Mouse (Mus musculus): ENCODE data around the gene Tkt. TPM values are rescaled to one million over a fixed set of nuclear protein-coding genes. Genes with fewer than 3 reads are reported as not detected.
"Not testable (repeated sequence)": the region's sequence is repeated elsewhere in the genome, so short reads cannot be mapped to it uniquely, and the experiment has no call there.

Gene Tkt
- polyA plus RNA-seq, 1 experiment from 2014 or later: 132 TPM

GRCm38 (mm10) chr14:30531896-30532295, 16.3 kb upstream of the Tkt start:
- Histone ChIP-seq H3K4me3 (ENCODE audit: low read depth, low read length) (no peak overlapping the region), H3K36me3 (ENCODE audit: insufficient read depth, low read length) (peaks cover 9% of the 10 kb centered on the region; the same call in 1 of the 2 replicates), H3K9me3 (ENCODE audit: low read length) (no peaks in the 10 kb centered on the region), H3K4me2 (replicated peaks; ENCODE audit: low read depth, low read length) (no peak overlapping the region), H3K9ac (replicated peaks; ENCODE audit: low read depth) (no peak overlapping the region), H3K4me1 (ENCODE audit: insufficient read depth, low read depth, low read length) (no peaks in the 10 kb centered on the region), H3K27ac (ENCODE audit: low read length) (no peak overlapping the region), H3K27me3 (replicated peaks; ENCODE audit: insufficient read depth, low read length) (no peaks in the 10 kb centered on the region)
- ATAC-seq (no peak), DNase-seq (ENCODE audit: low spot score) (no peak)
- TF ChIP-seq CTCF (IDR thresholded peaks at IDR 0.05): no peak
- no peak for TF ChIP-seq EP300 (IDR thresholded peaks at IDR 0.05)
- WGBS: 88% methylated on average over 6 of the region's 6 CpGs

GRCm38 (mm10) chr14:30533780-30534450, 14.2 kb upstream of the Tkt start:
- Histone ChIP-seq H3K27ac (ENCODE audit: low read length) (no peak overlapping the region), H3K9ac (replicated peaks; ENCODE audit: low read depth) (no peak overlapping the region), H3K36me3 (ENCODE audit: insufficient read depth, low read length) (no peaks in the 10 kb centered on the region), H3K4me3 (ENCODE audit: low read depth, low read length) (no peak overlapping the region), H3K9me3 (ENCODE audit: low read length) (no peaks in the 10 kb centered on the region), H3K4me1 (ENCODE audit: insufficient read depth, low read depth, low read length) (no peaks in the 10 kb centered on the region), H3K27me3 (replicated peaks; ENCODE audit: insufficient read depth, low read length) (no peaks in the 10 kb centered on the region), H3K4me2 (replicated peaks; ENCODE audit: low read depth, low read length) (no peak overlapping the region)
- DNase-seq (ENCODE audit: low spot score) (no peak), ATAC-seq (no peak)
- TF ChIP-seq EP300 (IDR thresholded peaks at IDR 0.05) (no peak), CTCF (IDR thresholded peaks at IDR 0.05) (no peak)
- 56% methylated on average over 6 of the region's 6 CpGs for WGBS

- H3K27me3 ChIP-seq (replicated peaks; ENCODE audit: insufficient read depth, low read length): no peaks in the 10 kb centered on the region
- no peaks in the 10 kb centered on the region for H3K9me3 ChIP-seq (ENCODE audit: low read length)
- H3K4me2 ChIP-seq (replicated peaks; ENCODE audit: low read depth, low read length): no peak overlapping the region
- no peaks in the 10 kb centered on the region for H3K36me3 ChIP-seq (ENCODE audit: insufficient read depth, low read length)
- TF ChIP-seq CTCF (IDR thresholded peaks at IDR 0.05) (no peak), EP300 (IDR thresholded peaks at IDR 0.05) (no peak)
- ATAC-seq (no peak), DNase-seq (ENCODE audit: low spot score) (no peak)
- H3K4me1 ChIP-seq (ENCODE audit: insufficient read depth, low read depth, low read length): no peaks in the 10 kb centered on the region
- no peak overlapping the region for H3K9ac ChIP-seq (replicated peaks; ENCODE audit: low read depth)
- WGBS: 76% methylated on average over 10 of the region's 10 CpGs
- H3K4me3 ChIP-seq (ENCODE audit: low read depth, low read length): no peak overlapping the region
- H3K27ac ChIP-seq (ENCODE audit: low read length): no peak overlapping the region
Observed at GRCm38 (mm10) chr14:30541541-30541940, 6.6 kb upstream of the Tkt start.

- not testable (repeated sequence) for H3K27me3 ChIP-seq (replicated peaks; ENCODE audit: insufficient read depth, low read length); ATAC-seq; H3K9me3 ChIP-seq (ENCODE audit: low read length); H3K9ac ChIP-seq (replicated peaks; ENCODE audit: low read depth); H3K36me3 ChIP-seq (ENCODE audit: insufficient read depth, low read length); H3K4me2 ChIP-seq (replicated peaks; ENCODE audit: low read depth, low read length); H3K27ac ChIP-seq (ENCODE audit: low read length); DNase-seq (ENCODE audit: low spot score); H3K4me1 ChIP-seq (ENCODE audit: insufficient read depth, low read depth, low read length); H3K4me3 ChIP-seq (ENCODE audit: low read depth, low read length)
- TF ChIP-seq CTCF (IDR thresholded peaks at IDR 0.05): peak; percentile 28
- WGBS: 83% methylated on average over 5 of the region's 5 CpGs
Observed at GRCm38 (mm10) chr14:30543331-30543730, 4.8 kb upstream of the Tkt start.

GRCm38 (mm10) chr14:30548965-30549776, 1.0 kb downstream of the Tkt start:
- H3K4me1 ChIP-seq (ENCODE audit: insufficient read depth, low read depth, low read length): peaks cover 28% of the 10 kb centered on the region; the same call in 1 of the 2 replicates
- H3K27ac ChIP-seq (ENCODE audit: low read length): peak overlapping the region; percentile 95
- H3K4me2 ChIP-seq (replicated peaks; ENCODE audit: low read depth, low read length): peak overlapping the region; percentile 85
- DNase-seq (ENCODE audit: low spot score) (peak; percentile 96), ATAC-seq (peak; percentile 94)
- no peaks in the 10 kb centered on the region for H3K9me3 ChIP-seq (ENCODE audit: low read length)
- H3K36me3 ChIP-seq (ENCODE audit: insufficient read depth, low read length): no peaks in the 10 kb centered on the region
- 1% methylated on average over 61 of the region's 69 CpGs for WGBS
- H3K9ac ChIP-seq (replicated peaks; ENCODE audit: low read depth): peak overlapping the region; percentile 68
- H3K27me3 ChIP-seq (replicated peaks; ENCODE audit: insufficient read depth, low read length): no peaks in the 10 kb centered on the region
- peak overlapping the region; percentile 67 for H3K4me3 ChIP-seq (ENCODE audit: low read depth, low read length)
- no peak for TF ChIP-seq CTCF (IDR thresholded peaks at IDR 0.05)
- TF ChIP-seq EP300 (IDR thresholded peaks at IDR 0.05): no peak

- TF ChIP-seq EP300 (IDR thresholded peaks at IDR 0.05) (no peak), CTCF (IDR thresholded peaks at IDR 0.05) (no peak)
- Histone ChIP-seq H3K36me3 (ENCODE audit: insufficient read depth, low read length) (no peaks in the 10 kb centered on the region), H3K4me1 (ENCODE audit: insufficient read depth, low read depth, low read length) (peaks cover 28% of the 10 kb centered on the region; the same call in 1 of the 2 replicates), H3K4me2 (replicated peaks; ENCODE audit: low read depth, low read length) (peak overlapping the region; percentile 85), H3K4me3 (ENCODE audit: low read depth, low read length) (peak overlapping the region; percentile 67), H3K27me3 (replicated peaks; ENCODE audit: insufficient read depth, low read length) (no peaks in the 10 kb centered on the region), H3K9me3 (ENCODE audit: low read length) (no peaks in the 10 kb centered on the region), H3K27ac (ENCODE audit: low read length) (peak overlapping the region; percentile 95), H3K9ac (replicated peaks; ENCODE audit: low read depth) (peak overlapping the region; percentile 68)
- 0% methylated on average over 10 of the region's 10 CpGs for WGBS
- ATAC-seq: no peak
- peak; percentile 37 for DNase-seq (ENCODE audit: low spot score)
Observed at GRCm38 (mm10) chr14:30549777-30550149, 1.6 kb downstream of the Tkt start.

Data from lung, postnatal 0 days (tissue).